Mouse (Mus musculus) pancreas, adult 10 weeks (tissue): ENCODE measurements around the gene Polr2e. TPM values are rescaled to one million over a fixed set of nuclear protein-coding genes. Genes with fewer than 3 reads are reported as not detected.

ENCODE experiments used
- polyA plus RNA-seq: library from polyadenylated mRNA; stranded (reverse); fragments of 350-450 nt; fragmentation: Illumina TruSeq; extraction: RNeasy Lipid Tissue Mini Kit (QIAGEN cat#74804); gene quantifications from one replicate; pipeline ENCODE4 v1.2.3, GENCODE M21; 2015; ENCODE audit warnings: low read depth, low replicate concordance; ENCODE audit not compliant: insufficient read depth

Gene Polr2e
- 33.6 TPM for polyA plus RNA-seq

GRCm38 (mm10) chr10:80039559-80039979, at the start of gene Polr2e:
Gene Polr2e (minus strand): TSS chr10:80039795.

GRCm38 (mm10) chr10:80047041-80047565, 7.5 kb upstream of the Polr2e start, which contains the start of gene Gpx4:
Gene Gpx4 (plus strand): TSS chr10:80047166.

DNA sequence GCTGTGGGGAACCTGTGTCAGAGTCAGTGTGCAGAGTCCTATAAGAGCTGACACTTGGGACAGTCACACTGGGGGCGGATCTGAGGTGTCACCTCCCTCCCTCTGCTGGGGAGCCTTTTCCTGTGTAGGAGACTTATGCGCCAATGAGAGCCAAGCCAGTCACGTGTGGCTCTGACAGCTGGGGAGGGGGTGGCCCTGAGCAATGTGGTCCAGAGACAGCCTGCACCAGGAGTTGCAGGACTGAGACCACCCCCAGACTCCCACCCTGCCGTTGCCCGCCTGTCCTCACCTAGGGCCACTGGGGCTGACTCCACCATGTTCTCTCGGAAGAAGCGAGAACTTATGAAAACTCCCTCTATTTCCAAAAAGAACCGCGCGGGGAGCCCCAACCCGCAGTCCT, 23.1 kb downstream of the Polr2e start, which contains the start of gene Arhgap45:
Arhgap45 (plus strand) TSS at position 143 of the 400 bp plus-strand sequence.

DNA sequence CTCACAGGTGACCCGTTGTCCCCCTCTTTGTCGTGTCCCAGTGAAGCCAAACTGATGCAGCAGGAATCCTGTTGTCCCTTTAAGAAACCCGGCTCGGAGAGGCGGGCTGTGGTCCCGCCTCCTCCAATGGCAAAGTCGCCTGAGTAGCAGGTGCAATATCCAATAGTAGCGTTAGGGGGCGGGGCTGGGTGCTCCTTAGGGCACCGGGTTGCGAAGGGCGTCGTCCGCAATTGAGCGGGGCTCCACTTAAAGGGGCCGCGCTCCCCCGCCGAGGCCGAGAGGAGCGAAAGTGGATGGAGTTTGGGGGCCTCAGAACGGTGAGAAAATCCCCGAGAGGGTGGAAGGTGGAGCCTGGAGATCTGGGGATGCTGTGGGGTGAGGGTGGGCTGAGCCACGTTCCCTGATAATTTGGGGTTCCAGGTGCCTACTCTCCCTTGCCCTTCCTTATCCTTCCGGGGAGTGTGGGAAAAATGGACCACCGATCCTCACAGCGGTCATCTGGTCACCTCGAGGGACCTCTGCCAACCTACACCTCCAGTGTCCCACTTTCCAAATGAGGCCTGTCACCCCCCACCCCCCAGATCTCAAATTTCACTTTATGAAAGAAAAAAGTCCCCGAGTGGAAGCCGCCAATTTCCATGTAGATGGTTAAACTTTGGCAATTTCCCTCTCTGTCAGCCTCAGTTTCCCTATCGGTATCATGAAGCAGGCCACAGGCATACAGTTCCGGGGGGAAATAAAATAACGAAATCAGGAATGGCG, 43.1 kb downstream of the Polr2e start, which contains the start of gene Abca7:
Abca7 (plus strand) TSS at position 223 of the 762 bp plus-strand sequence.

GRCm38 (mm10) chr10:79988506-79989271, 50.9 kb downstream of the Polr2e start, which contains the start of gene Cnn2:
Gene Cnn2 (plus strand): TSS chr10:79988584.

Other genes starting within 250 kb of the Polr2e start
- not detected for gene Prss57, start 248.8 kb downstream of the Polr2e start, polyA plus RNA-seq
- gene Palm, start 246.2 kb downstream of the Polr2e start, polyA plus RNA-seq = 13.2 TPM
- 1.3 TPM for gene Misp, start 218.8 kb downstream of the Polr2e start, polyA plus RNA-seq
- gene Ptbp1, start 185.4 kb downstream of the Polr2e start, polyA plus RNA-seq = 39.5 TPM
- gene Prtn3, start 165.3 kb downstream of the Polr2e start, polyA plus RNA-seq = 1.1 TPM
- gene Plppr3, start 165.2 kb downstream of the Polr2e start, polyA plus RNA-seq = 2.6 TPM
- not detected for gene Elane, start 153.5 kb downstream of the Polr2e start, polyA plus RNA-seq
- gene Cfd, start 148.9 kb downstream of the Polr2e start, polyA plus RNA-seq = 168 TPM
- 4.0 TPM for gene Med16, start 130.9 kb downstream of the Polr2e start, polyA plus RNA-seq
- gene Gm26602, start 128.9 kb downstream of the Polr2e start, polyA plus RNA-seq = not detected
- not detected for gene Kiss1r, start 122.8 kb downstream of the Polr2e start, polyA plus RNA-seq
- gene R3hdm4, start 118.6 kb downstream of the Polr2e start, polyA plus RNA-seq = 19.0 TPM
- gene Arid3a, start 112.8 kb downstream of the Polr2e start, polyA plus RNA-seq = 1.0 TPM
- gene Wdr18, start 79.6 kb downstream of the Polr2e start, polyA plus RNA-seq = 6.9 TPM
- gene Grin3b, start 69.1 kb downstream of the Polr2e start, polyA plus RNA-seq = not detected
- 36.8 TPM for gene Tmem259, start 55.5 kb downstream of the Polr2e start, polyA plus RNA-seq
- gene Cnn2, start 51.2 kb downstream of the Polr2e start, polyA plus RNA-seq = 13.6 TPM
- gene Abca7, start 43.3 kb downstream of the Polr2e start, polyA plus RNA-seq = 6.0 TPM
- 4.5 TPM for gene Arhgap45, start 23.1 kb downstream of the Polr2e start, polyA plus RNA-seq
- 266 TPM for gene Gpx4, start 7.4 kb upstream of the Polr2e start, polyA plus RNA-seq
- gene Sbno2, start 65.8 kb upstream of the Polr2e start, polyA plus RNA-seq = 6.5 TPM
- 77.4 TPM for gene Stk11, start 76.0 kb upstream of the Polr2e start, polyA plus RNA-seq
- gene Atp5d, start 98.8 kb upstream of the Polr2e start, polyA plus RNA-seq = 84.2 TPM
- 5.9 TPM for gene Cbarp, start 101.0 kb upstream of the Polr2e start, polyA plus RNA-seq
- gene Midn, start 108.5 kb upstream of the Polr2e start, polyA plus RNA-seq = 10.8 TPM
- 33.4 TPM for gene Cirbp, start 126.2 kb upstream of the Polr2e start, polyA plus RNA-seq
- gene 1600002K03Rik, start 133.1 kb upstream of the Polr2e start, polyA plus RNA-seq = 7.2 TPM
- gene Efna2, start 139.7 kb upstream of the Polr2e start, polyA plus RNA-seq = 0.50 TPM
- gene Mum1, start 186.6 kb upstream of the Polr2e start, polyA plus RNA-seq = 16.2 TPM
- 67.2 TPM for gene Ndufs7, start 209.3 kb upstream of the Polr2e start, polyA plus RNA-seq
- 101 TPM for gene Gamt, start 221.2 kb upstream of the Polr2e start, polyA plus RNA-seq
- 25.5 TPM for gene Dazap1, start 221.7 kb upstream of the Polr2e start, polyA plus RNA-seq